Mouse (Mus musculus) lung, adult 2 months (tissue): ENCODE measurements around the gene Siglecf. TPM values are rescaled to one million over a fixed set of nuclear protein-coding genes. Genes with fewer than 3 reads are reported as not detected.
"Not testable (repeated sequence)": the region's sequence is repeated elsewhere in the genome, so short reads cannot be mapped to it uniquely, and the experiment has no call there.

Source experiments
- DNase-seq: peaks from one replicate; pipeline ENCODE4 v3.0.0; 2022
- H3K4me1 ChIP-seq: fragments of 200-500 bp; 2 replicates; pipeline ENCODE4 v1.6.1; 2011; ENCODE audit warnings: low read length; ENCODE audit not compliant: control insufficient read depth, insufficient read depth
- H3K4me3 ChIP-seq: fragments of 200-500 bp; replicated peaks from 2 replicates; pipeline ENCODE3; 2011; ENCODE audit warnings: low read depth, mild to moderate bottlenecking, control low read depth, low read length; ENCODE audit errors: extremely low read depth
- CTCF ChIP-seq: fragments of 200-500 bp; IDR thresholded peaks from 2 replicates; pipeline ENCODE4 v1.5.1; 2011; ENCODE audit warnings: mild to moderate bottlenecking, low read length, control low read depth; ENCODE audit not compliant: insufficient read depth
- POLR2A ChIP-seq: fragments of 200-500 bp; IDR thresholded peaks from 2 replicates; pipeline ENCODE4 v1.6.1; 2011; ENCODE audit warnings: low read depth, mild to moderate bottlenecking, control low read depth, low read length, borderline replicate concordance; ENCODE audit errors: extremely low read depth
- WGBS: fragments of 180-500 bp; shearing (Covaris S2); methylation state at CpG from one replicate; pipeline ENCODE4 v1.1.7; 2018; 5-methylcytosine and 5-hydroxymethylcytosine counted together
- polyA plus RNA-seq: library from polyadenylated mRNA; depleted of rRNA; stranded (reverse); fragments of >200 nt; gene quantifications from 2 replicates; pipeline ENCODE4 v1.2.3, GENCODE M21; 2012

Siglecf gene
- polyA plus RNA-seq, 1 experiment = 19.2 TPM

DNA sequence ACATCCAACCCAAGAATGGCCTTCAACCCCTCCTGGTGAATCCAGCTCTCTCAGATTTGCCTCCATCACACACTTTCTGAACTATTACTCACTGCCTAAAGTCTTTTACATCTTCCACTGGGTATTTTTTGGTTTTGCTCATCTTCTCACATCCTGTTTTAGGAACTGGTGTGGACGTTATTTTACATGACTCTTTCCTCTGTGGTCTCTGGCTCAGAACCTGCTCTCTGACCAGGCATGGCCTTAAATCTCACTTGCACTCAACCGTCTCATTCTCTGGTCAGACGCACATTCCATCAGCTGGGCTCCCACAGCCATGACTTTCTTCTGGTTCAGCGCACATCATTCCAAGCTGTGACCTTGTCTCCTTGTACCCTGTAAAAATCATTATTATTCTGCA, 10.4 kb upstream of the Siglecf start:
- WGBS = 75% methylated on average over 4 of the region's 4 CpGs
- Histone ChIP-seq H3K4me3 (no peak overlapping the region), H3K4me1 (no peaks in the 10 kb centered on the region)
- DNase-seq = no peak
- TF ChIP-seq POLR2A = no peak
- no peak for TF ChIP-seq CTCF

DNA sequence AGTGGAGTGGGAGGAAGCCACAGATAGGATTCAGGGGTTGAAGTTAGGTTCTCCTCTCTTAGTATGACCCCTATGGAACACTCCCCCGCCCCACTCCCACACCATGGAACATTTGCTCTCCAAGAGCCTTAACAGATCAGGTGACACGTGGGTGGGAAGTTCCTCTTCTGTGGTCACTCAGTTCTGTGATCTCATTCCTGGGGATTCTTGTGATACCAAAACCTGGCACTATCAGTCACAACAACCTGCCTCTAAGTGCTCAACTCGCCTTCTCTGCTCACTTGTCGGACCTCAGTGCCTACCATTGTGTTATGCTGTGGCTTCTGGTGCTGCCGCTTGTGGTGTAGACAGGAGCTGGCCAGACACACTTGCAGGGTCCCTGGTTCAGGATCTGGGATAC, 8.0 kb upstream of the Siglecf start:
- TF ChIP-seq POLR2A (no peak), CTCF (no peak)
- H3K4me1 ChIP-seq = no peaks in the 10 kb centered on the region
- no peak for DNase-seq
- 64% methylated on average over 5 of the region's 5 CpGs for WGBS
- H3K4me3 ChIP-seq = no peak overlapping the region

- WGBS = 71% methylated on average over 2 of the region's 2 CpGs
- H3K4me1 ChIP-seq = no peaks in the 10 kb centered on the region
- no peak for DNase-seq
- no peak for TF ChIP-seq CTCF
- no peak for TF ChIP-seq POLR2A
- H3K4me3 ChIP-seq = no peak overlapping the region
These were observed 7.1 kb upstream of the Siglecf start for GRCm38 (mm10) chr7:43344020-43344419.

DNA sequence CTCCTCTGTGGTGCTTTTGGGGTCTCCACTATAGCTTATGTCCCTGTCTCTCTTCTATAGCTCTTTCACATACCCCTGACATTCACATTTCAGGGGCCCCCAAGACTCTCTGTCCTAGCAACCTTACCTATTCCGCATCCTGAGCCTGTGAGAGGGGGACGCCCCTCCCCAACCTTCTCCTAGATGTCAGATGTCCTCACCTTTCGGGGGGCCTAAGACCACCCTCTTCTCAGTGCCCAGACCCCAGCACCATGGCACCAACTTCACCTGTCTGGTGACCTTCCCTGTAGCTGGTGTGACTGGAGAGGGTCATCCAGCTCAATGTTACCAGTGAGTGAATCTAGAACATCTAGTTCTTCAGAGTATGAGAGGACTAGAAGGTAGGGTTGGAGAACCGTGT, 6.7 kb upstream of the Siglecf start:
- WGBS = 73% methylated on average over 4 of the region's 4 CpGs
- DNase-seq = no peak
- Histone ChIP-seq H3K4me1 (no peaks in the 10 kb centered on the region), H3K4me3 (no peak overlapping the region)
- TF ChIP-seq CTCF (no peak), POLR2A (no peak)

GRCm38 (mm10) chr7:43346148-43346547, 5.0 kb upstream of the Siglecf start:
- 67% methylated on average over 4 of the region's 4 CpGs for WGBS
- Histone ChIP-seq H3K4me1 (no peaks in the 10 kb centered on the region), H3K4me3 (no peak overlapping the region)
- no peak for DNase-seq
- TF ChIP-seq POLR2A (no peak), CTCF (no peak)

GRCm38 (mm10) chr7:43346571-43346970, 4.6 kb upstream of the Siglecf start:
- no peak for TF ChIP-seq CTCF
- TF ChIP-seq POLR2A = no peak

DNA sequence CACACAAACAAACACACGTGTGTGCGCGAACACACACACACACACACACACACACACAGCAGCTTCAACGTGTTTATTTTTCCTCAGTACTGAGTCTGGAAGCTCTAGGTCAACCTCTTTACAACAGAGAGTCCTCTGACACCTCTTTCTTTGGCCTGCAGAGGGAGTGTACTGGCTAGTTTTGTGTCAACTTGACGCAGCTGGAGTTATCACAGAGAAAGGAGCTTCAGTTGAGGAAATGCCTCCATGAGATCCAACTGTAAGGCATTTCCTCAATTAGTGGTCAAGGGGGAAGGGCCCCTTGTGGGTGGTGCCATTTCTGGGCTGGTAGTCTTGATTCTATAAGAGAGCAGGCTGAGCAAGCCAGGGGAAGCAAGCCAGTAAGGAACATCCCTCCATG, 1.5 kb upstream of the Siglecf start:
- H3K4me3 ChIP-seq, H3K4me1 ChIP-seq, DNase-seq: not testable (repeated sequence)
- 58% methylated on average over 5 of the region's 5 CpGs for WGBS

More at GRCm38 (mm10) chr7:43346571-43346970, 4.6 kb upstream of the Siglecf start:
- WGBS = 82% methylated on average over 1 of the region's 1 CpGs
- Histone ChIP-seq H3K4me1 (no peaks in the 10 kb centered on the region), H3K4me3 (no peak overlapping the region)
- no peak for DNase-seq

DNA sequence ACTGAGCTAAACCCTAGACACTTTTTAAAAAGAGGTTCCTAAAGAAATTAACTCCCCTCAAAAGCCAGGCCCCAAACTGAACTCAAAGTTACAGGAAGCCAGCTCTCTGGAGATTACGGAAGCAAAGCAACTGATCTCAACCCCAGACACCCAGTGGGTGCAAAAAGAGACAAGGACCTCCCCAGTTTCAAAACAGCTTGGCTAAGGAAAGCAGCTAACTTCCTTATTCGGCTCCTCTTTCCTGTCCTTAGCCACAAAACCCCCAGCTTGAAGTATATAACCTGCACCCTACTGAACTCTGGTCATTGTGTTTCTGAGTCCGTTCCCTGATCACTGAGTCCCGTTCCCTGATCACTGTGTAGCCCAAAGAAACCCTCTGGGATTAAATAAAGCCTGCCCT, 2.0 kb downstream of the Siglecf start:
- 46% methylated on average over 4 of the region's 4 CpGs for WGBS
- H3K4me1 ChIP-seq = no peaks in the 10 kb centered on the region
- no peak overlapping the region for H3K4me3 ChIP-seq
- DNase-seq = no peak
- TF ChIP-seq CTCF (no peak), POLR2A (no peak)

DNA sequence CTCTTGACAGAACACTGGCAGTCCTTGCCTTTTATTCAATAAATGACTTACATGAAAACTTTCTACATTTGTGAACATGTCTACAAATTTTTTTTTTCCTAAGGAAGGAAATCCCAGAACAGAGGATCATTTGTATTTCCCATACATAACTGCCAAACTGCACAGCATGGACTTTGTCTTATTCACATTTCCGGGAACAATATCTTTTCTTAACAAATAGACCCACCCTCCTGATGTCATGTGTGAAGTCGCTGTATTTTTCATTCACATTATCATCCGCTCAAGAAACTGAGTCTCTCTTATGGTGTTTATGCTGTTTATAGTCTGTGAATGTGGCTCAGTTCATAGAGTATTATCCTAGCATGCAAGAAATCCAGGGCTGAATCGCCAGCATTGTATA, 2.6 kb downstream of the Siglecf start:
- no peak overlapping the region for H3K4me3 ChIP-seq
- no peak for DNase-seq
- WGBS = 58% methylated on average over 4 of the region's 4 CpGs
- TF ChIP-seq POLR2A (no peak), CTCF (no peak)
- H3K4me1 ChIP-seq = no peaks in the 10 kb centered on the region

DNA sequence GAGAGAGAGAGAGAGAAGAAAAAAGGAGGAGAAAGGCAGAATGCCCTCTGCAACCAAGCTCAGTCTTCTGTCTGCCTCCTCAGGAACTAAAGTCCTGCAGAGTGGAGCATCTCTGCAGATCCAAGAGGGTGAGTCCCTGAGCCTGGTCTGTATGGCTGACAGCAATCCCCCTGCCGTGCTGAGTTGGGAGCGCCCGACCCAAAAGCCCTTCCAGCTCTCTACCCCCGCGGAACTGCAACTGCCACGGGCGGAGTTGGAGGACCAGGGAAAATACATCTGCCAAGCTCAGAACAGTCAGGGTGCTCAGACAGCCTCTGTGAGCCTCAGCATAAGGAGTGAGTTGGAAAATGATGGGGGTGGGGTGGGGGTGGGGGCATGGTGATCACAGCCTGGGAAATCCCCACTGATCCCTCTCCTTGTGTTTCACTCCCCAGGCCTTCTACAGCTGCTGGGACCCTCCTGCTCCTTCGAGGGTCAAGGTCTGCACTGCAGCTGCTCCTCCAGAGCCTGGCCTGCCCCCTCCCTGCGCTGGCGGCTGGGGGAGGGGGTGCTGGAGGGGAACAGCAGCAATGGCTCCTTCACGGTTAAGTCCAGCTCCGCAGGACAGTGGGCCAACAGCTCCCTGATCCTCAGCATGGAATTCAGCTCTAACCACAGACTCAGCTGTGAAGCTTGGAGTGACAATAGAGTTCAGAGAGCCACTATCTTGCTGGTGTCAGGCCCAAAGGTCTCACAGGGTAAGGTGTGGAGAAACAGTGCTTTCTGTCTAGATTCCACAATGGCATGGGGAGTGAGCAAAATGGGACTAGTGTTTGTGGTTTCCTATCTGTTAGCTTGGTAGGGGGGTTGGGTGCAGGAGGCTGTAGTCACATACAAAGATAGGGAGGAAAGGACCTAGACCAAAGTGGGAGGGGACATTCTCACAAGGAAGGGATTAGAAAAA, 4.0 kb downstream of the Siglecf start:
- TF ChIP-seq POLR2A (no peak), CTCF (no peak)

More for the DNA sequence above, 4.0 kb downstream of the Siglecf start:
- 20% methylated on average over 12 of the region's 12 CpGs for WGBS
- no peak overlapping the region for H3K4me3 ChIP-seq
- H3K4me1 ChIP-seq = no peaks in the 10 kb centered on the region
- no peak for DNase-seq
